Mouse (Mus musculus) myocyte (in vitro differentiated cells): ENCODE measurements at regions not wholly inside any gene's neighbourhood (a gene's known extent, or its start where the extent isn't known, plus 50 kb on each side); places are given as distances from the start of the nearest gene placed in this dataset.

ENCODE experiments used
- H3K27me3 ChIP-seq: one replicate; pipeline ENCODE4 v1.6.1; 2011; ENCODE audit not compliant: control insufficient read depth, insufficient read depth, insufficient read length
- H3K36me3 ChIP-seq: one replicate; pipeline ENCODE4 v1.6.1; 2011; ENCODE audit not compliant: control insufficient read depth, insufficient read depth
- H3K4me2 ChIP-seq: one replicate; pipeline ENCODE4 v1.6.1; 2011; ENCODE audit warnings: low read depth, control low read depth
- H3K4me3 ChIP-seq: one replicate; pipeline ENCODE4 v1.5.1; 2011; ENCODE audit warnings: mild to moderate bottlenecking, control low read depth, moderate library complexity
- H3K79me2 ChIP-seq: one replicate; pipeline ENCODE4 v1.6.1; 2011; ENCODE audit not compliant: control insufficient read depth, insufficient read depth
- H3ac ChIP-seq: one replicate; pipeline ENCODE4 v1.6.1; 2011; ENCODE audit not compliant: control insufficient read depth, insufficient read length
- CEBPB ChIP-seq: IDR thresholded peaks from 2 replicates; pipeline ENCODE4 v1.6.1; 2011; ENCODE audit warnings: mild to moderate bottlenecking, moderate library complexity; ENCODE audit not compliant: poor library complexity, insufficient read depth, severe bottlenecking
- E2F4 ChIP-seq: IDR thresholded peaks from one replicate; pipeline ENCODE4 v1.6.1; 2011; ENCODE audit warnings: mild to moderate bottlenecking, control low read depth, moderate library complexity; ENCODE audit not compliant: insufficient read depth
- MAX ChIP-seq: IDR thresholded peaks from one replicate; pipeline ENCODE4 v1.6.1; 2011; ENCODE audit warnings: low read depth, mild to moderate bottlenecking, control low read depth
- MYOD1 ChIP-seq, 3 experiments: IDR thresholded peaks; one replicate each; pipeline ENCODE4 v1.6.1; 2011; ENCODE audit warnings: control low read depth in 2 of 3, low read depth in 2 of 3, mild to moderate bottlenecking in 2 of 3, moderate library complexity in 1 of 3; ENCODE audit not compliant: insufficient read length in 2 of 3, control insufficient read depth in 1 of 3
- MYOG ChIP-seq, 3 experiments: IDR thresholded peaks; one replicate each; pipeline ENCODE4 v1.6.1; 2011; ENCODE audit warnings: control low read depth in 2 of 3, low read depth in 2 of 3, mild to moderate bottlenecking in 2 of 3; ENCODE audit not compliant: insufficient read length in 2 of 3, control insufficient read depth in 1 of 3, insufficient read depth in 1 of 3
- POLR2A ChIP-seq: IDR thresholded peaks from one replicate; pipeline ENCODE4 v1.6.1; 2011; ENCODE audit warnings: low read depth, mild to moderate bottlenecking, control low read depth, moderate library complexity; ENCODE audit not compliant: insufficient read length
- POLR2AphosphoS2 ChIP-seq: IDR thresholded peaks from one replicate; pipeline ENCODE4 v1.6.1; 2011; ENCODE audit warnings: low read depth, control low read depth; ENCODE audit not compliant: insufficient read length
- REST ChIP-seq: IDR thresholded peaks from one replicate; pipeline ENCODE4 v1.6.1; 2011; ENCODE audit warnings: mild to moderate bottlenecking, control low read depth, moderate library complexity; ENCODE audit not compliant: insufficient read depth, insufficient read length
- SRF ChIP-seq: IDR thresholded peaks from one replicate; pipeline ENCODE4 v1.6.1; 2011; ENCODE audit warnings: low read depth; ENCODE audit not compliant: control insufficient read depth, insufficient read length
- TCF12 ChIP-seq: IDR thresholded peaks from one replicate; pipeline ENCODE4 v1.6.1; 2011; ENCODE audit warnings: mild to moderate bottlenecking, control low read depth; ENCODE audit not compliant: poor library complexity, insufficient read depth, severe bottlenecking
- TCF3 ChIP-seq: IDR thresholded peaks from one replicate; pipeline ENCODE4 v1.6.1; 2011; ENCODE audit warnings: low read depth, control low read depth; ENCODE audit not compliant: insufficient read length
- USF1 ChIP-seq: IDR thresholded peaks from one replicate; pipeline ENCODE4 v1.6.1; 2011; ENCODE audit warnings: low read depth, mild to moderate bottlenecking, control low read depth, moderate library complexity

DNA sequence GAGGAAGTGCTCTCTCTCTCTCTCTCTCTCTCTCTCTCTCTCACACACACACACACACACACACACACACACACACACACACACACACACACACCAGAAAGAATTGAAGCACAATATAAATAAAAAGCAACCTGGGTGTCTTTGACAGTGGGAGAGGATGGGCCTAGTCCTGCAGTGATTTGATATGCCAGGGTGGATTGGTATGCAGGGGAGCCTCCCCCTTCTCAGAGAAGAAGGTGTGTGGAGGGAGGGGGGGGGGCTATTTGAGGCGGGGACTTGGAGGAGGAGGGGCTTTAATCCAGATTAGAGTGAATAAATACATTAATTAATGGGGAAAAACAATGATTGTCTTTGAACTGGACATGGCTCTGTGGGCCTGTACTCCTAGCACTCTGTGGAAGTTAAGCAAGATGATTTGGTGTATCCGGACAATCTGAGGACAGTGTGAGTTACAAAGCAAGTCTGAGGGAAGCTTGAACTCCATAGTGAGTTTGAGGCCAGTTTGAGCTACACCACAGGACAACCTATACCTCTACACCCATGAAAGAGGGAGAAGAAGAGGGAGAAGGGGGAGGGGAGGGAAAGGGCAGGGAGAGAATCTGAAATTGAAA is 109.3 kb upstream of the Nek7 start:
- no peaks in the 10 kb centered on the region for H3K27me3 ChIP-seq
- no peaks in the 10 kb centered on the region for H3K79me2 ChIP-seq
- no peak overlapping the region for H3K4me3 ChIP-seq
- TF ChIP-seq CEBPB (no peak), E2F4 (no peak), USF1 (no peak), TCF12 (no peak), POLR2AphosphoS2 (no peak), MAX (no peak), SRF (no peak), REST (no peak), TCF3 (no peak), MYOG (IDR thresholded peaks at IDR 0.05; ENCODE audit: control insufficient read depth in 1 of 3, insufficient read depth in 1 of 3, insufficient read length in 2 of 3, low read depth in 2 of 3) (no peak), MYOD1 (IDR thresholded peaks at IDR 0.05; ENCODE audit: control insufficient read depth in 1 of 3, insufficient read length in 2 of 3, low read depth in 2 of 3) (no peak), POLR2A (no peak)
- no peak overlapping the region for H3K4me2 ChIP-seq
- H3ac ChIP-seq: no peak overlapping the region
- H3K36me3 ChIP-seq: no peaks in the 10 kb centered on the region

DNA sequence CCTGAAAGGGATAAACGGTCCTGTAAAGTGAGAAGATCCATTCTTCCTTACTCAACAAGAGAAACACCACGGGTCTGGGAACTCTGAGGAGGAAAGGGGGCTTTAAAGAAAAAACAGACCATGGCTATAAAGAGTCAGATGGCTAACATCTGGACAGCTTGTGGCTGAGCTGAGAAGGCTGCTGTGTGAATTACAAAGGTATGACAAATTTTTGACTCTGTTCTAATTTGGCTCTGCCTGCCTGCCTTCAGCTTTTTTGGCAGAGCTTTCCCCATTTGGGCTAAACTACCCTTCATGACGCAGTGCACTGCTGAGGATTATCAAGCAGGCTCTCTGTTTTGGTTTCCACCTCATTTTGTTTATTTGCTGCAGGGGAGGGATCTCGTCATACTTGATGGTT is 100.8 kb upstream of the Nek7 start:
- no peaks in the 10 kb centered on the region for H3K27me3 ChIP-seq
- no peaks in the 10 kb centered on the region for H3K36me3 ChIP-seq
- no peaks in the 10 kb centered on the region for H3K79me2 ChIP-seq
- no peak overlapping the region for H3ac ChIP-seq
- no peak overlapping the region for H3K4me3 ChIP-seq
- H3K4me2 ChIP-seq: no peak overlapping the region
- no peak for TF ChIP-seq MAX
- no peak for TF ChIP-seq POLR2A
- TF ChIP-seq TCF3: no peak
- no peak for TF ChIP-seq CEBPB

DNA sequence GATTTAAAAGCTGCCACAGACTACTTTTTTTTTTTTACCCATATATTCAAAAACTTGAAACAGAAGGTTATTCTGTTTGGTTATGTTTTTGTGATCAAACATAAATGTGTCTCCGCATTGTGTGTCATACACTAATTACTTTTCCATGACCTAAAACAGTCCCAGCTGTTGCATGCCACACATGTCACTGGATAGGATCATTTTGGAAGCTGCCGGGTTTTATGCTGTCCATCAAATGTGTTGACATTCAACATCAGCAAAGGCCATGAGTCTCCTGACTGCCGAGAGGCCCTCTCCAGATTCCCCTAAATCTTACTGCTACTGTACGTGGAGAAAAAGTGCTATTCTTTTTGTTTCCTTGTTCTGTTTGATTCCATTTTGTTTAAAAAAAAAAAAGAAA is 99.4 kb upstream of the Nek7 start:
- TF ChIP-seq USF1: no peak
- no peak for TF ChIP-seq CEBPB
- TF ChIP-seq MYOG (IDR thresholded peaks at IDR 0.05; ENCODE audit: control insufficient read depth in 1 of 3, insufficient read depth in 1 of 3, insufficient read length in 2 of 3, low read depth in 2 of 3): no peak
- TF ChIP-seq SRF: no peak
- no peak for TF ChIP-seq POLR2AphosphoS2
- TF ChIP-seq REST: no peak
- TF ChIP-seq E2F4: no peak
- no peak for TF ChIP-seq POLR2A
- no peak for TF ChIP-seq TCF3
- no peak for TF ChIP-seq TCF12
- no peak for TF ChIP-seq MAX
- TF ChIP-seq MYOD1 (IDR thresholded peaks at IDR 0.05; ENCODE audit: control insufficient read depth in 1 of 3, insufficient read length in 2 of 3, low read depth in 2 of 3): no peak
- Histone ChIP-seq H3K4me2 (no peak overlapping the region), H3K27me3 (no peaks in the 10 kb centered on the region), H3ac (no peak overlapping the region), H3K4me3 (no peak overlapping the region), H3K36me3 (no peaks in the 10 kb centered on the region), H3K79me2 (no peaks in the 10 kb centered on the region)

DNA sequence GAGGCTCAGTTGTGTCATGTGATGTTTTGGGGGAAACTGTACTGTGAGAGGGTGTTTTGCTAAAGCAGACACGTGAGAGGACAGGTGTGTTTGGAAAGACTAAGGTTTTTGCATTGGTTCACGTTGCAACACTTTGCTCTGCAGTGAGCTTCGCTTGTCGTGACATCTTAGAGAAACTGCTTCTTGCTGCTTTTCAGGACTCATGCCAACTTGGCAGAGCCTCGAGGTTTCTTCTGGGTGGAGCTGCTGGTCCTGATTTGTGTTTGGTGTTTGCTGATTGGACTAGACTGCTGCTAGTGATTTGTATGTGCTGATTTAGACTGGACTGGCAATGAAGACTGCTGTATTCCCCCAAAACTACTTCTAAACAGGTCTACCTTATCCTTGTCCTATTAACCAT is 97.0 kb upstream of the Nek7 start:
- H3K4me2 ChIP-seq: no peak overlapping the region
- no peaks in the 10 kb centered on the region for H3K79me2 ChIP-seq
- H3K36me3 ChIP-seq: no peaks in the 10 kb centered on the region
- no peak overlapping the region for H3K4me3 ChIP-seq
- TF ChIP-seq TCF12: no peak
- no peak for TF ChIP-seq E2F4
- no peak for TF ChIP-seq USF1
- H3ac ChIP-seq: no peak overlapping the region
- H3K27me3 ChIP-seq: no peaks in the 10 kb centered on the region

DNA sequence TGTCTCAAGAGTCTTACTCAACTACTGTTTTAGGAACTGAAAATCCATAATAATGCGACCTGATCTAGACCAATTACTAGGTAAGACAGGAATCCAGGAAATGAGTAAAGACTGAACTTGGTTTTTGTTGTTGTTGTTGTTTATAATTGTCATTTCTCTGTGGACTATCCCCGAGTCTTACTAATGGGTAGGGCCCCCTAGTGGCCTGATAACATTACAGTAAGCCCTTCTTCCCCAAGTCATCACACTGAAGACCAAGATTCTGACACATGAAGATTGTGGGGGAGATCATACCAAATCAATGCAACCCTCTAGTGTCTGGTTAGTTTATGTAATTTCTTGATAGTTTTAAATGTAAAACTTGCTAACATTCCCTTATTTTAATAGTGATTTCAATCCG is 95.2 kb upstream of the Nek7 start:
- no peak overlapping the region for H3ac ChIP-seq
- TF ChIP-seq POLR2AphosphoS2: no peak
- no peak for TF ChIP-seq USF1
- TF ChIP-seq MYOG (IDR thresholded peaks at IDR 0.05; ENCODE audit: control insufficient read depth in 1 of 3, insufficient read depth in 1 of 3, insufficient read length in 2 of 3, low read depth in 2 of 3): no peak
- TF ChIP-seq REST: no peak
- TF ChIP-seq SRF: no peak
- no peak for TF ChIP-seq TCF12
- no peak for TF ChIP-seq MYOD1 (IDR thresholded peaks at IDR 0.05; ENCODE audit: control insufficient read depth in 1 of 3, insufficient read length in 2 of 3, low read depth in 2 of 3)
- TF ChIP-seq CEBPB: no peak
- no peak for TF ChIP-seq TCF3
- TF ChIP-seq POLR2A: no peak
- TF ChIP-seq MAX: no peak
- TF ChIP-seq E2F4: no peak
- no peaks in the 10 kb centered on the region for H3K27me3 ChIP-seq

More for the DNA sequence above, 95.2 kb upstream of the Nek7 start:
- no peak overlapping the region for H3K4me3 ChIP-seq
- H3K36me3 ChIP-seq: no peaks in the 10 kb centered on the region
- H3K4me2 ChIP-seq: no peak overlapping the region
- no peaks in the 10 kb centered on the region for H3K79me2 ChIP-seq
